Mouse (Mus musculus): ENCODE measurements around the gene Itgax. TPM values are rescaled to one million over a fixed set of nuclear protein-coding genes. Genes with fewer than 3 reads are reported as not detected.

Itgax gene
- polyA plus RNA-seq, 1 experiment from 2014 or later = 1.6 TPM

- Histone ChIP-seq H3K4me2 (replicated peaks; ENCODE audit: low read depth) (no peak overlapping the region), H3K4me3 (ENCODE audit: low read depth, low read length) (no peak overlapping the region), H3K4me1 (replicated peaks; ENCODE audit: control insufficient read depth, insufficient read depth, low read length) (no peaks in the 10 kb centered on the region), H3K27ac (ENCODE audit: low read depth, low read length) (no peak overlapping the region), H3K27me3 (replicated peaks; ENCODE audit: control insufficient read depth, insufficient read depth, low read length) (no peaks in the 10 kb centered on the region), H3K9me3 (ENCODE audit: control insufficient read depth) (no peaks in the 10 kb centered on the region), H3K9ac (ENCODE audit: low read depth, low read length) (no peak overlapping the region), H3K36me3 (ENCODE audit: control insufficient read depth, insufficient read depth) (no peaks in the 10 kb centered on the region)
- WGBS = 77% methylated on average over 2 of the region's 2 CpGs
- no peak for TF ChIP-seq CTCF (IDR thresholded peaks at IDR 0.05; ENCODE audit: low read depth)
- ATAC-seq = no peak
Observed at GRCm38 (mm10) chr7:128178385-128178784, 49.0 kb downstream of the Itgax start.

DNA sequence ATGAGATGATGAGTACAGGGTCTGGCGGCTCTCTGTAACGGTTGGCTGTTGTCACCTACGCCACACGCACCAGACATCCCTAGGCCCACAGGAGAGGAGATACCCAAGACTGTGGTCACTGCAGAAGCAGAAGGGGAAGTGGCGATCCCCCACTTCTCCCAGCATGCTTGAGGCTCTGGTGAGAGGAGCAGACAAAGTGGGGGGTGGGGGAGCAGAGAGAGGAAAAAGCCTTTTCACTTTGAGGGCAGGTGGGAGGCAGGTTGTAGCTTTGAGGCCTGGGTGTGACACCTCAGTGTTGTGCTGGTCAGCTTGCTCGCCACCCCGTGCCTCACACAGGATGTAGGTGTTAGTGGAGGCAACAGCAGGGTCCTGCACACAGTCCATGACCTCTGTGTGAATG is 50.8 kb downstream of the Itgax start:
- H3K27me3 ChIP-seq (replicated peaks; ENCODE audit: control insufficient read depth, insufficient read depth, low read length) = no peaks in the 10 kb centered on the region
- 80% methylated on average over 7 of the region's 7 CpGs for WGBS
- TF ChIP-seq CTCF (IDR thresholded peaks at IDR 0.05; ENCODE audit: low read depth) = no peak
- no peak overlapping the region for H3K27ac ChIP-seq (ENCODE audit: low read depth, low read length)
- H3K9me3 ChIP-seq (ENCODE audit: control insufficient read depth) = no peaks in the 10 kb centered on the region
- no peak overlapping the region for H3K4me3 ChIP-seq (ENCODE audit: low read depth, low read length)
- H3K4me1 ChIP-seq (replicated peaks; ENCODE audit: control insufficient read depth, insufficient read depth, low read length) = no peaks in the 10 kb centered on the region
- no peaks in the 10 kb centered on the region for H3K36me3 ChIP-seq (ENCODE audit: control insufficient read depth, insufficient read depth)
- ATAC-seq = no peak
- H3K9ac ChIP-seq (ENCODE audit: low read depth, low read length) = no peak overlapping the region
- H3K4me2 ChIP-seq (replicated peaks; ENCODE audit: low read depth) = no peak overlapping the region

- H3K4me3 ChIP-seq (ENCODE audit: low read depth, low read length) = no peak overlapping the region
- no peaks in the 10 kb centered on the region for H3K4me1 ChIP-seq (replicated peaks; ENCODE audit: control insufficient read depth, insufficient read depth, low read length)
- 74% methylated on average over 6 of the region's 6 CpGs for WGBS
Observed at GRCm38 (mm10) chr7:128180546-128180945, 51.2 kb downstream of the Itgax start.

GRCm38 (mm10) chr7:128181691-128182090 is 52.3 kb downstream of the Itgax start:
- no peaks in the 10 kb centered on the region for H3K4me1 ChIP-seq (replicated peaks; ENCODE audit: control insufficient read depth, insufficient read depth, low read length)
- WGBS = 86% methylated on average over 10 of the region's 10 CpGs
- no peak for TF ChIP-seq CTCF (IDR thresholded peaks at IDR 0.05; ENCODE audit: low read depth)
- H3K9me3 ChIP-seq (ENCODE audit: control insufficient read depth) = no peaks in the 10 kb centered on the region
- H3K27me3 ChIP-seq (replicated peaks; ENCODE audit: control insufficient read depth, insufficient read depth, low read length) = no peaks in the 10 kb centered on the region
- no peak overlapping the region for H3K4me2 ChIP-seq (replicated peaks; ENCODE audit: low read depth)
- H3K27ac ChIP-seq (ENCODE audit: low read depth, low read length) = no peak overlapping the region
- no peak overlapping the region for H3K9ac ChIP-seq (ENCODE audit: low read depth, low read length)
- no peaks in the 10 kb centered on the region for H3K36me3 ChIP-seq (ENCODE audit: control insufficient read depth, insufficient read depth)
- ATAC-seq = no peak
- H3K4me3 ChIP-seq (ENCODE audit: low read depth, low read length) = no peak overlapping the region

More at GRCm38 (mm10) chr7:128180546-128180945, 51.2 kb downstream of the Itgax start:
- Histone ChIP-seq H3K36me3 (ENCODE audit: control insufficient read depth, insufficient read depth) (no peaks in the 10 kb centered on the region), H3K4me2 (replicated peaks; ENCODE audit: low read depth) (no peak overlapping the region), H3K27ac (ENCODE audit: low read depth, low read length) (no peak overlapping the region), H3K9me3 (ENCODE audit: control insufficient read depth) (no peaks in the 10 kb centered on the region), H3K9ac (ENCODE audit: low read depth, low read length) (no peak overlapping the region), H3K27me3 (replicated peaks; ENCODE audit: control insufficient read depth, insufficient read depth, low read length) (no peaks in the 10 kb centered on the region)
- no peak for ATAC-seq
- no peak for TF ChIP-seq CTCF (IDR thresholded peaks at IDR 0.05; ENCODE audit: low read depth)

Other genes with a start within 250 kb of the Itgax start
- gene Prss53, start 238.6 kb upstream of the Itgax start, polyA plus RNA-seq (2015; fragmentation: Nextera tagmentation; extraction: Ambion mirVana) = 2.4 and 2.9 TPM in 2 replicates
- not detected in 2 replicates for gene Gm21974, start 234.1 kb upstream of the Itgax start, polyA plus RNA-seq (2015; fragmentation: Nextera tagmentation; extraction: Ambion mirVana)
- gene Vkorc1, start 233.9 kb upstream of the Itgax start, polyA plus RNA-seq (2015; fragmentation: Nextera tagmentation; extraction: Ambion mirVana) = 194 and 219 TPM in 2 replicates
- gene Bckdk, start 225.5 kb upstream of the Itgax start, polyA plus RNA-seq (2015; fragmentation: Nextera tagmentation; extraction: Ambion mirVana) = 94.0 and 94.2 TPM in 2 replicates
- 17.4 and 18.0 TPM in 2 replicates for gene Kat8, start 217.0 kb upstream of the Itgax start, polyA plus RNA-seq (2015; fragmentation: Nextera tagmentation; extraction: Ambion mirVana)
- 63.0 and 64.4 TPM in 2 replicates for gene Prss8, start 199.4 kb upstream of the Itgax start, polyA plus RNA-seq (2015; fragmentation: Nextera tagmentation; extraction: Ambion mirVana)
- gene Prss36, start 182.8 kb upstream of the Itgax start, polyA plus RNA-seq (2015; fragmentation: Nextera tagmentation; extraction: Ambion mirVana) = 6.3 and 6.6 TPM in 2 replicates
- gene Fus, start 162.1 kb upstream of the Itgax start, polyA plus RNA-seq (2015; fragmentation: Nextera tagmentation; extraction: Ambion mirVana) = 120 and 132 TPM in 2 replicates
- 537 and 545 TPM in 2 replicates for gene Pycard, start 135.7 kb upstream of the Itgax start, polyA plus RNA-seq (2015; fragmentation: Nextera tagmentation; extraction: Ambion mirVana)
- gene Trim72, start 125.6 kb upstream of the Itgax start, polyA plus RNA-seq (2015; fragmentation: Nextera tagmentation; extraction: Ambion mirVana) = 0.29 and 0.47 TPM in 2 replicates
- 0.70 and 0.88 TPM in 2 replicates for gene Itgam, start 66.9 kb upstream of the Itgax start, polyA plus RNA-seq (2015; fragmentation: Nextera tagmentation; extraction: Ambion mirVana)
- gene Gm49368, start 66.9 kb upstream of the Itgax start, polyA plus RNA-seq (2015; fragmentation: Nextera tagmentation; extraction: Ambion mirVana) = not detected in 2 replicates
- gene Itgad, start 24.8 kb downstream of the Itgax start, polyA plus RNA-seq (2015; fragmentation: Nextera tagmentation; extraction: Ambion mirVana) = not detected in 2 replicates
- gene Cox6a2, start 76.8 kb downstream of the Itgax start, polyA plus RNA-seq (2015; fragmentation: Nextera tagmentation; extraction: Ambion mirVana) = 0.24 and 0.90 TPM in 2 replicates
- gene Armc5, start 107.8 kb downstream of the Itgax start, polyA plus RNA-seq (2015; fragmentation: Nextera tagmentation; extraction: Ambion mirVana) = 12.1 and 14.0 TPM in 2 replicates
- gene 9130023H24Rik, start 108.5 kb downstream of the Itgax start, polyA plus RNA-seq (2015; fragmentation: Nextera tagmentation; extraction: Ambion mirVana) = 3.6 and 4.2 TPM in 2 replicates
- 111 and 113 TPM in 2 replicates for gene Tgfb1i1, start 117.3 kb downstream of the Itgax start, polyA plus RNA-seq (2015; fragmentation: Nextera tagmentation; extraction: Ambion mirVana)
- gene Slc5a2, start 136.1 kb downstream of the Itgax start, polyA plus RNA-seq (2015; fragmentation: Nextera tagmentation; extraction: Ambion mirVana) = not detected in 2 replicates
- gene BC017158, start 168.6 kb downstream of the Itgax start, polyA plus RNA-seq (2015; fragmentation: Nextera tagmentation; extraction: Ambion mirVana) = 32.6 and 34.7 TPM in 2 replicates

Measured in intestine, postnatal 0 days (tissue).